Mouse (Mus musculus): ENCODE measurements at regions not wholly inside any gene's neighbourhood (a gene's known extent, or its start where the extent isn't known, plus 50 kb on each side); places are given as distances from the start of the nearest gene placed in this dataset.
"Not testable (repeated sequence)": the region's sequence is repeated elsewhere in the genome, so short reads cannot be mapped to it uniquely, and the experiment has no call there.

DNA sequence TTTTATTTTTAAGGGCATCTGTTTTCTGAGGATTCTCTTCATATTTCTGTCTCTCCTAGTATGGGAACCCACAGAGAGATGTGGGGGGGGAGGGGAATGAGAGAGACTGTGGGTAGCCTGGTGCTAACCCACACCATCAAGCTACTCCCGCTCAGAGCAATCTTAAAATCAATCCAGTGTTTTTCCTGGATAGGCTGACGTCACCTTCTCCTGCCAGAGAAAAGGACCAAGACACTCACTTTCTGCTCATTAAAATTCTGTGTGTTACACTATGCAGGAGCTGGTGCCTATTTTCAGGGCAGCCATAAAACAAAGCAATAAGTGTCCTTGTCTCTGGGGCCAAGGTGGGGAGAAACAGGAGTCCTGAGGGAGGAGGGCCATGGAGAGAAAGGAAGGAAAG, 537.3 kb upstream of the Tbl1xr1 start:
- DNase-seq, result no peak

DNA sequence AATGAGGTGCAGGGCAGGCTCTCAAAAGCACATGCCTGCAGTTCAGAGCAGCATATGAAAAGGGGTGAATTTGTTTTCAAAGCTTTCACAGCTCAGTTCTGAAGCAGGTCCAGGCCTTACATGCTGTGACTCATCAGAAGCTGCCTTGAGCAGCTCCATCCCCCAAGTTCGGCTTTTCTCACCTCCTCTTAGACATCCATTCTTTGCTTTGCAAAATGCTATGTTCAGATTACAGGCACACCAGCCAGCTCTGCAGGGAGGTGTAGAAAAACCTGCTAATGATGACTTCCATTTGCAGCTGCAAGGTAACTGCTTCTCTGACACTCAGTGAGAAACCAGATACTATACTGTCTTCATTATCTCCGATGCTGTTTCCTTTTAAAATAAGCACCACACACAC, 532.0 kb upstream of the Tbl1xr1 start:
- DNase-seq, result no peak

- DNase-seq, result no peak
Observed at GRCm38 (mm10) chr3:21545156-21545893, 531.1 kb upstream of the Tbl1xr1 start.

DNA sequence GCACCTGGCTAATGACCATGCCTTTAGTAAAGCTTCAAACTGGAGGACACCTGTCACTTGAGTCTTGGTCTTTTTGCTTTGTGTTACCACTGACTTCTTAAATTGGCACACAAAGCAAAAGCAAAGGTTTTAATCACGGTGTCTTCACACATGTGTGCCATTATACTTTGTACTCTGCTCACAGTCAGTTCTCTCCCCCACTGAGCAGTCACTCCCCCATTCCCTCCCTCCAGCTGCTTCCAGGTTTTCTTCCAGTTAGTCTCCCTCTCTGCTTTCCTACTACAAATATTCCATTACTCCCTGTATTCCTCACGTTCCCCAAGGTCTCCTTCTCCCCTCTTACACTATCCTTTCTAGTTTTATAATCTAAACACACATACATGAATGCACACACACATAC, 530.0 kb upstream of the Tbl1xr1 start:
- DNase-seq, result no peak

DNA sequence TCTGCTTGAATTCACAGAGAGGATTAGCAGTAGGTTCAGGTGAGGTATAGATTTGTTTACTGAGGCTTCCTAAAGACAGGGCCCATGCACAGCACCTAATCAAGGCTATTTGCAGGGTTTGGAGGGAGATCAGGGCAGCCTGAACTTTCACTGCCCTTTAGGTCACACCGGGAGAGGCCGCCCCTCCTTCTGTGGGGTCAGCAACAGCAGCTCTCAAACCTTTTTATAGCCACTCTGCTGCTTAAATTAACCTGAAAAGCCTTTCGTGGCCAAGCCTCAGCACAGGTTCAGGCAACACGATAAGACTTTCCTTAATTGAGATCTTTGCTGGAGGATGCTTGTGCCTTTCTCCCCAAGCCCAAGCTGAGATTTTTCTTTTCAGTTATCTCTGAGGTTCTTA, 526.8 kb upstream of the Tbl1xr1 start:
- no peak for DNase-seq

DNA sequence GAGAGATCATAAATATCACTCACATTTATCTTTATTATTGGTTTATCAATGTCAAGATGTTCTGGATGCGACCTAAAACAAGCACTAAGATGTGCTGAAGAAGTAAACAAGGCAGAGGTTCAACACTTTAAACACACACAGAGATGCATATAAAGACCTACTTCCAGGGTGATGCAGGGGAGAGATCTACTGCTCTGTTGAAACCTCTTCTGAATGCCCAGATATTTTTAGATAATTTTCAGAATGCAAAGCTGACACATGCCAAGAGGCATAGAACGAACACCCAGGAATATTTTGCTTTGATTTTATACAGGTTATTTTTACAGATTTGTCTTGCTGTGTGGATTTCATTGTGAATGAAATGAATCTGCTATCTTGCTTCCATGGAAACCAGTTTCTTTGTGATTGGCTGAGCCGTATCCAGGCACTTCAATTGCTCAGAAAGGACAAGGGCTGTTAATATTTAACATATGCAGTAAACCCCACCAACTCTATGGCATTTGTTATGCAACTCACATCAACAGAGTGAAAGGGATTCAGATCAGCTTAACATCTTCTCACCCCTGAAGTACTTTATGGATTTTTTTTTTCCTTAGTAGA, 523.2 kb upstream of the Tbl1xr1 start:
- no peak for DNase-seq

GRCm38 (mm10) chr3:21553859-21554258, 522.6 kb upstream of the Tbl1xr1 start:
- DNase-seq, result no peak

- DNase-seq, result no peak
Observed at GRCm38 (mm10) chr3:21557963-21558441, 518.5 kb upstream of the Tbl1xr1 start.

DNA sequence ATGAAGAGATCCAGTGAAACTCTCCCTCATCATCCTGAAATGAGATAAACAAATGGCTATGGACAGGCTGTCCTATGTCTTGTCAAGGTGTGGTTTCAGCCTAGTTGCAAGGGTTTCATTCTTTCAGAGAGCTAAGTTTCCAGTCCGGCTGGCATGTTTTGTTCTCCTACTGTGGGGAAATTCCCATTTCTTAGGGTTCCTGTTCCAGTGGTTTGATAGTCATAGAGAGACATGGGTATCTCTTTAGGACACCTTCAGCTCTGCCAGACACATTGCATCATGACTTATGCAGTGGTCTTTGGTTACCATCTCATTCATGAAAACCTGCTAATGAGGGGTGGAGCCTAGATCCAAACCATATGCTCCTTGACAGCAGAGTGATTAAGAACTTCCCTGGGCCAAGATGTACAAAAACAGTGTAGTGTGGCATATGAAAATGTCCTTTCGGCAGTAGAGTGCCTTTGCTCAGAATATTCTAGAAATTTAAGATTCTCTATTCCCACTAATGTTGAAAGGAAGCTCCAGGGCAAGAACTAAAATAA, 513.6 kb upstream of the Tbl1xr1 start:
- no peak for DNase-seq

DNA sequence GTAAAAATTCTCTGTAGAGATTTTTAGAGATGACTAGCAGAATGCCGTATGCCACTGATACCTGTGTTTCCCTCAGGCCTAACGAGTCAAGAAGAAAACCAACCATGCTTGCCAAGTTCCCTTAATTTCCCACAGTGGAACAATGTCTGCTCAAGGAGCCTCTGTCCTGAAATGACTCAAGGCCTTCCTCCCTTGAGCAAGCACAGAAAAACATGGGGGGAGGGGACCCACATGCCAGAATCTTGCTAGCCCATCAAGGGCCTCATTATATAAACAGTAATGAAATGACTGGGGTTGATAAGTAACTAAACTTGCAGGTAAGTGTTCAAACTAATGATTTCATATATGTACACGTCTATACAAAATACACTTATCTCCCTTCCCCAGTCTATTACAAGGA, 513.0 kb upstream of the Tbl1xr1 start:
- no peak for DNase-seq

DNA sequence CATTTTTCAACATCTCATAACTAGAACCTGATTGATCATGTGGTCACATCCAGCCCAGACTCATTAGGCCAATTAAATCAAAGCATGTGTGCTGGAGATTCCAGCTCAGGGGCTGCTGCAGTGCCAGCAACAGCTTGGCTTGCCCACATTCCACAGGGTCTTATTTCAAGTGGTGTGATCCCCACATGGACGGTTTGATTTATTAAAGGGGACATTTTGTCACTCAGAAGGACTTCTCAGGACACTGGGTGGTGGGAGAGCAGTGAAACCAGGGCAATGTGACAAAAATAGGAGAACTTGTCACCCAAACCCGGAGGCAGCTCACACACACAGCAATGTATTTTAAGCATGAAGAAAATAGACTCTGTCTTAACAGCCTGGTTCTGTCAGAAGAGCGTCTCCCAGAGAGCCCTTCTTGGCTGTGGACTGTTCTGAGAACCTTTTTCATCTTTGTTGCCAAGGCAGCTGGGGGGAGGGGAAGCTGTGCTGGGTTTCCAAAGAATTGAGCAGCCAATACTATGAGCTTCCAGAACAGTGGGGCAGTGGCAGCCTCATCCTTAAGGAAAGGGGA, 512.2 kb upstream of the Tbl1xr1 start:
- DNase-seq, result no peak

DNA sequence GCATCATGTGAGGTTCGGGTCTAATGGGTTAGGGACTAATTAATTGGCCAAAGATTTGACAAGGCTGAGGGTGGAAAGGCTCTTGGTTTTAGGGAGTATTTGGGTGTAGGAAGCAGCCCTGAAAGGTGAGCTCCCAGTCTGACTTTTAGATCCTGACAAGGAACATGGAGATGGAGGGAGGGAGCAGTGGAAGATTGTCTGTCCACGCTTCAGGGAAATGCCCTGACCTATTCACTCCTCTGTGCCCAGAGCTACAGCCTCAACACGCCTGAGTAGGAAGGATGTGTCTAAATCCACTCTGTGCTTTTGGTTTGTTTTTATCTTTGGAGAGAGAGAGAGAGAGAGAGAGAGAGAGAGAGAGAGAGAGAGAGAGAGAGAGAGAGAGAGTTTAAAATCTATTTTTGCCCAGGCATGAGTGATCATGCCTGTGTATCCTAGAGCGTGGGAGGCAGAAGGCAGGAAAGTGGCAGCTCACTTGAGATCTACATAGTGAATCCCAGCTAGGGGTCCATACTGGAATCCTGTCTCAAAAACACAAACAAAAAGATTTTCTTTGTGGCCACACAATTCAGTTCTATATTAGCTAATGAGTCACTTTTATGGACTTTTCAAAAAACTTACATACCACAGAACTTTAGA, 511.5 kb upstream of the Tbl1xr1 start:
- DNase-seq, result no peak

GRCm38 (mm10) chr3:21569721-21570120, 506.7 kb upstream of the Tbl1xr1 start:
- no peak for DNase-seq

- no peak for DNase-seq
Observed at GRCm38 (mm10) chr3:21578635-21579034, 497.8 kb upstream of the Tbl1xr1 start.

GRCm38 (mm10) chr3:21582122-21582521, 494.3 kb upstream of the Tbl1xr1 start:
- no peak for DNase-seq

- no peak for DNase-seq
Observed at GRCm38 (mm10) chr3:21585767-21586166, 490.7 kb upstream of the Tbl1xr1 start.

- DNase-seq, result no peak
Observed at GRCm38 (mm10) chr3:21606846-21607245, 469.6 kb upstream of the Tbl1xr1 start.

DNA sequence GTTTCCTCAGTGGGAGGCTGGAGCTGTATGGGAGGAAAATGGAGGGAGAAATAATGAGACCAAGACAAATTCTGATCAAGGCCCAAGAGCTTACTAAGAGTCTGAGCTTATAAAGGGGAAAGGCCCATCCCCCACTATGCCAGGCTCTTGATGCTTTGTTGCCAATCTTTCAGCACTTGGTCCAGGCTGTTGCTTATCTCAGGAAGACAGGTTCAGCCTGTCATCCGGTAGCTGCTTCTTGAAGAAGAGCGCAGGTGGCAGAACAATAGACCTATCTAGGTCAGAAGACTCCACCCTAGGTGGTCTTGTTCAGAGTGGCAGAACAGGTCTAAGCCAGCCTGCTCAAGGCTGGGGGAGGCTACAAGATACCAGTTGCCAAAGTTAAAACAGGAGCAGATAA, 466.2 kb upstream of the Tbl1xr1 start:
- peak; percentile 50 to 69 for DNase-seq

DNA sequence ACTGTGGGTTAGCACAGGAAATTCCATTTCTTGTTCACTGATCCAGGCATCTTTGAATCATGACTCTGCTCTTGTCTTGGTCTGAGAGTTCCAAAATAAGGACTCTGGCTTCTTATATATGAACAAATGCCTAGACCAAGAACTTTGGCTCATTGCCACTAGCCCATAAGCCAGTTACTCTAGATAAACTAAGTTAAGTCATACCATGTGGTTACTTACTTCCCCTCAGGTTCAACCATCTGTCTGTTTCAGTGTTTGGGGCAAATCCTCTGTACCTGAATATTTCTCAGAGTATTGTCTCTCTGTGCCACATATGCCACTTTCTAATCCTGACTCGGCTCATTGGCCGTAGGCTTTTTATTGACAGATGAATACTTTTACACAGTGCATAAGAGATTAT, 454.7 kb upstream of the Tbl1xr1 start:
- DNase-seq, result no peak

DNA sequence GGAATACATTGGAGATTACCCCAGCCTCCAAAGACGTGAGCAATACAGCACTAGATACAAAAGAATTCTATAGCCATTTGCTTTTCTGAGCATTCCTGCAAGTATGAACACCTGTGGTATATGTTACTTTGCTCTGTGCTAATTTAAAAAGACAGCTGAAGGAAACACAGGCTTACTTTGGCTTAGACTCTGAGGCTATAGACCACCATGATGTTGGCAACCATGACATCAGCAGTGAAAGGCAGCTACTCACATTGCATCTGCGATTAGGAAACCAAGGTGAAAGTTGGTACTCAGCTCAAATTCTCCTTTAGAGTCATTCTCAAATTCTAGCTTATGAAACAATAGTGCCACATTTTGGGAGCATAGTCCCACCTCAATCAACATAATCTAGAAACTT, 451.4 kb upstream of the Tbl1xr1 start:
- no peak for DNase-seq

DNA sequence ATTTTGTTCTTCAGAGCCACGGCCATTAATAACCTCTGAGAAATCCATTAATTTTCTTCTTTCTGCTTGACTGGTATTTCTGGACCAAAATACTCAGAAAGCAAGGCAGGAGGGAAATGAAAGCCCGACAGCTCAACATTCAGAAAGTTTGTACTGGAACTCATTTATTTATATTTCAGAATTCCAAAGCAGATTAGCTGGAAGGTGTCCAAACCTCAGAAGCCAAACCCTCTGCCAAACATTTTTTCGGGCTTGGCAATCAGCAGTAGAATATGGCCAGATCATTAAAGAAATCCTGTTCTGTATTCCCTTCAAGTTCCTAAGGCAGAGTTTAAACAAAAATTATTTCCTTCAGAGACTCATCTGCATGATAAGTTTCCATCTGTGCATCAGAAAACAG, 450.4 kb upstream of the Tbl1xr1 start:
- DNase-seq, result no peak

DNA sequence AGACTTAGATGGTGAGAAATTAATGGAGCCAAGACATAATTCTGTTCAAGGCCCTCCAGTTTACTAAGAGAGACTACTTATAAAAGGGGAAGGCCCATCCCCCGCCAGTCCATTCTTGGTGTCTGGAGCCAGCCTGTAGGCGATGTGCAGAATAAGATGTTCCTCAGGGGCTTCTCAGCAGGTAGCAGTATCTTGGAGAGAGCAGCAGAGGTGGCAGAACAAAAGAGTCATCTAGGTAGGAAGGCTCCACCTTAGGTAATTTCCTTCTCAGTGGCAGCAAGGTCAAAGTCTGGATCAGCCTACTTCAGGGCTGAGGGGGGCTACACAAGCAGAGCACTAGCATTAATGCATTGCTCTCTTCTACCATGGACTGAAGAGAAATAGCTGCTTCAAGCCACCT, 449.4 kb upstream of the Tbl1xr1 start:
- not testable (repeated sequence) for DNase-seq

DNA sequence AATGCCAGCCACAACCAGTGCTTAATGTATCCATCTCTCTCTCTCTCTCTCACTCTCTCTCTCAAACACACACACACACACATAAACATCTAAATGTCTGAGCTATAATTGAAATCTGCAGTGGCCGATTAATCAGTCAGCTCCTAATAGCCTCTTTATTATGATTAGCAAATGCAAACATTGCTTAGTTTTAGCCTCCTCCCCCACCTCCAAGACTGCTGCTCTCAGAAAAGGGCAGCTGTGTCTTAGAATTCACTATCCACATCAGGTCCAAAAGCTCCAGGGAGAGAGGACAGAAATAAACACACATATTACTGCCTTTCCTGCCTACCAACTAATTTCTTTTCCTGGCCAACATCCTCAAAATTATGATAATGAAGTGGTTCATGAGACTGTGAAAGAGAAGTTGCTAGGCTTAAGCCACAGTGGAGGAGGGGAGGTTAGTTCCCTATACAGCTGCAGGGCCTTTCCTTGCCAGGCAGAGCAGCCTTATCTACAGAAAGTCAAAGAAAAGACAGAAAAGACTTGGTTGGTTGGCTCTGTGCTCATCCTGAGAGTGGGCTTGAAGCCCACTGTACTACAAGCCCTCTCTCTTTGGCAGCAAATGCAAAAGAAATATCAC, 442.7 kb upstream of the Tbl1xr1 start:
- DNase-seq, result peak; percentile 7 to 12

Measured in thymus, postnatal 36 days (tissue).